Mouse (Mus musculus) splenic B cell, adult 2 months (primary cell): ENCODE results near the gene Krt222.
A peak's percentile ranks its signal among the peaks of the same experiment; 100 is the strongest.

Source experiments
- DNase-seq: peaks from one replicate; pipeline ENCODE4 v3.0.0-alpha.2; 2011; ENCODE audit warnings: low read depth, low spot score
- H3K27me3 ChIP-seq: 2 replicates; pipeline ENCODE4 v1.6.1; 2012; ENCODE audit warnings: mild to moderate bottlenecking, low read length, moderate library complexity, mixed read lengths; ENCODE audit not compliant: control insufficient read depth, poor library complexity, insufficient read depth, severe bottlenecking
- H3K36me3 ChIP-seq: 2 replicates; pipeline ENCODE4 v1.6.1; 2012; ENCODE audit warnings: mild to moderate bottlenecking, low read length, moderate library complexity, mixed read lengths; ENCODE audit not compliant: control insufficient read depth, poor library complexity, insufficient read depth, severe bottlenecking

Gene Krt222

DNA sequence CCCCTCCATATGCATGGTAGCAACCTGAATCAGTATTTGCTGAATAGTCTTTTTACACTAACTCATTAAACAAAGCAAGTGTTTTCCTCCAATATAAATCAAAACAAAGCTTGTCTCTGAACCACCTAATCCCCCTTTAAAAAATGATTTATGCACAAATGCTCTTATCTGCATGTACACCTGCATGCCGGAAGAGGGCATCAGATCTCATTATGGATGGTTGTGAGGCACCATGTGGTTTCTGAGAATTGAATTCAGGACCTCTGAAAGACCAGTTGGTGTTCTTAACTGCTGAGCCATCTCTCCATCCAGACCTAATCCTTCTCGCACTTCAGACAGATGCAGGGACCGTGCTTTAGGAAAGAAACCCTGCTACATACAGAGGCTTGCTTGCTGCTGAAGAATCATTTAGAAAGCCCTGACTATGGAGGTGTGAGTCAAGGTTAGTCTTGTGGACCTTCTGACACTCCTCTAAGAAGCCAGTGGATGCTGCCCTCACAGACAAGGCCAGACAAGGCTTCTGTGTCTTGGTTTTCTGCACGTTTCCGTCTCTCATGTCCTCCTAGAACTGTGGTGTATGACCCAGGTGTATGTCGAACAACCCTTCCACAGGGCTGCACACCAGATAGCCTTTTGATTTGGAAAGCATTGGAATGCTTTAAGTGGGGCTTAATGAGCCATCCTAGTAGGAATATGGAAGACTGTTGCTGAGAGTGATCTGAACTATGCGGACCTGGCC, 26.5 kb downstream of the Krt222 start:
- H3K27me3 ChIP-seq, result no peaks in the 10 kb centered on the region
- no peak for DNase-seq
- peaks cover 15% of the 10 kb centered on the region for H3K36me3 ChIP-seq

DNA sequence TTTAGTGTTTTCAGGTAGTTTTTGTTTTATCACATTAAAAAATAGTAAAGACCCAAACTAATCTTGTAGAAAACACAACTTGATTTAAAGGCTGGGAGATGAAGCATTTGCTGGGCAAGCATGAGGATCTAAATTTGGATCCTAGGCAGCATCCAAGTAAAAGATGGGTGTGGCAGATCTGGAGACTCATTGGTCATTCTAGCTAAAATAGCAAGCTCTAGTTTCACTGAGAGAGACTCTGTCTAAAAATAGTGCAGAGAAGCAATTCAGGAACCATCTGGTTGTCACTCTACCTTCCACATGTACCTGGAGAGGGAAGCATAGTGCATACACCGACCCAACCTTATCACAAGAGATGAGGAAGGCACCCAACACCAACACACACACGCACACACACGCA, 27.7 kb downstream of the Krt222 start:
- H3K27me3 ChIP-seq, result no peaks in the 10 kb centered on the region
- no peak for DNase-seq
- peaks cover 22% of the 10 kb centered on the region for H3K36me3 ChIP-seq

DNA sequence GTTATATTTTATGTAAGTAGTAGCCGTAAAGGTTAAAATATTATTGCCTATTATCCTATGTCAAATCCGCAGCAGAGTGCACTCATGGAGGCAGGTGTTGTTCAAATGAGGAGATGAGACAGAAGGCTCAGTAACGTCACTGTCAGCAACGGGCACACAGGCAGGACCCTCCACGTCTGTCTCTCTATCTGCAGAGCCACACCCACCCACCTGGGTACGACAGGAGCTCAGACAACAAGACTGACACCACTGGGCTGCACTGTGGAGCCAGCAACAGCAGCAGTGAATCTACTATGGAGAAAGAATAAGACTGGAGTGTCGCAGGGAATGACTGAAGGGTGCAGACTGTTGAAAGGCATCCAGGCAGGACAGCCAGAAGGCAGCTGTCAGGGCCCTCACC, 31.2 kb downstream of the Krt222 start:
- Histone ChIP-seq H3K36me3 (peaks cover 17% of the 10 kb centered on the region), H3K27me3 (no peaks in the 10 kb centered on the region)
- no peak for DNase-seq

DNA sequence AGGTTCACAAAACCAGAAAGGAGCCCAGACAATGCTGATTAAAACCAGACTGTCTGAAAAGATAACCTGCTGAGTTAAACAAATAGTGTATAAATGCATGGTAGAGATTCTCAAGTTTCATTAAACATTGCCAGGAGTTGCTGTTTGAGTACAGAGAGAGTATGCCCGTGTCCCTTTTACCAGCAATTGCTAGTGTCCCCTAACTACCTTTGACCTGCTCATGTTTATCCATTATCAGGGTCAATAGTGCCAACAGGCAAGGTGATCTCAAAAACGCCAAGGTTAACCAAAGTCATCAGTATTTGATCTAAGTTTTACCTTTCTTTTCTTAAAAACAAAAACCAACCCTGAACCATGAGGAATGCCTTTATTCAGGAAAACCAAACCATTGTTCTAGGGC, 31.9 kb downstream of the Krt222 start:
- Histone ChIP-seq H3K27me3 (no peaks in the 10 kb centered on the region), H3K36me3 (peaks cover 17% of the 10 kb centered on the region)
- no peak for DNase-seq

DNA sequence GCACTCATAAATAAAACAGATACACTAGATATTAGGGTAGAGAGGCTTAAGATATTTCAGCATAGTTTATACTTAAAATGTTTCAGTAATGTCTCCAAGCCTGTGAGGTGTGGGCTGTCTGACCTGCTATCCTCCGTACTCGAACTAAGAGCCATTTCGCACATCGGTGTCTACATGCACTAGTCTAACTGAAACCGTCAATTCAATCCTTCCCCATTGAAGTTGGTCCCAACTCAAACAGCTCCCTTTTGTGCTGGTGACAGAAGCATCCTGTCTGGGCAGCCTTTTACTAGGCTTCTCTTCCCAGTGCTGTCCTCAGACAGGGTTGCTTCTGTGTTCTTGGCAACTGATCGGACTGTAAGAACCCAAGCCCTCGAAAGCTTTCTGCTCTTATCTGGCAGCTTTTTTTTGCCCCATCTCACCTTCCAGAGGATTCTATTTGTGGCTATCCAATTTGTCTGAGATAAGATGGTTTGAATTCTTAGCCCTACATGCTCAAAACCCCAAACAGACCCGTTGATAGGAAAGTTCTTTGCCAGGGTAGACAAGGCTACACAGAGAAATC, 35.7 kb downstream of the Krt222 start:
- H3K36me3 ChIP-seq, result peaks cover 12% of the 10 kb centered on the region
- no peak for DNase-seq
- H3K27me3 ChIP-seq, result no peaks in the 10 kb centered on the region

DNA sequence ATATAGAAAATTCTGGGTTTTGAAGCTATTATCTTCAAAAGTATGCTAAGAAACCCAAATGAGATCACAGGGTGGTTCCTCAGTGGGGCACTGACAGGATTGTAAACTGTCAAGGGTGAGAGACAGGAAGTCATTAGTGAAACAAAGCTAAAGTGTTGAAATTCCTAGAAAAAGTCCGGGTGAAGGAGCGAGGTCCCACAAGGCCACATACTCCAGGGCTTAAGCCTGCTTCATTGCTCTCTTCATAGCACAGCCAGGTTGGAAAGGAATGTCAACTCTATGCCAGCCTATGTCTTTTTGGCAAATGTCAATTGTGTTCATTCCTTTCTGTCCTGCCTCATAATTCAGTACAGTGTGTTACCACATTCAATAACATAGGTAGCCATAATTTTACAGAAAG, 36.4 kb downstream of the Krt222 start:
- Histone ChIP-seq H3K27me3 (no peaks in the 10 kb centered on the region), H3K36me3 (peaks cover 12% of the 10 kb centered on the region)
- DNase-seq, result no peak

DNA sequence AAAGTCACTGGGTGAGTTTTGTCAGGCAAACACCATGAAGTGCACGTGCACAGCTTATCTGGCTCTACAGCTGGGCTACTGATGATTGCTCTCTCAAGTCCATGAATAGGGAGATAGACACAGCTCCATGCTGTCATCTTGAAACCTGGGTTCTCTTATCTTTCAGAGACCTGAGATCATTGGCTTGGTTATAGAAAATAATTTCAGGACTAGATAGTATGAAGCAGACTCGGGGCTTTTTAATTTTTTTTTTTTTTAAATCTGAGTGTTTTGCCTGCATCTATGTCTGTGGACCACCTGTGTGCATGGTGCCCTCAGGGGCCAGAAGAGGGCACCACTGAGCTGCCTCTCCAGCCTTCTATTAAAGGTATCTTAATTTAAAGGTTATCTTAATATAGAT, 36.9 kb downstream of the Krt222 start:
- no peaks in the 10 kb centered on the region for H3K27me3 ChIP-seq
- H3K36me3 ChIP-seq, result peaks cover 8% of the 10 kb centered on the region
- DNase-seq, result peak; percentile 67

DNA sequence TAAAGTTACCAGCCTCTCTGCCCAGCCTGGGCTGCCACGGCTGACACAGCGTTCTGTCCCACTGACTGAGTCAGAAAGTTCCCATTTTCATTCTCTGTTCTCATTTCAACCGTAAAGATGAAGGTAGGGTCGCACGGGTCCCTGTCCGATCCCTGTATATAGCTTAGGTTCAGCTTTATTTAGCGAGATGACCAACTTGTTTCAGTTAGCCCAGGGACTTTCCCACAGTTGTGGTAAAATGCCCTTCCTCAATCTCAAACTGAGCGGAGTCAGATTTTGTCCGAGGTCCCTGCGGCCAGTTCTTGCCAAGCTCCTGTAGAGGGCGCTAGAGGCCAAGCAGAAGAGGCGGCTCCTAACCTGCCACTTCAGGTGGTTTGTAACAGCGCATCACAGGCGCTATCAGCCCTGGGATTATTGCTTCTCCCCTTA, 54.7 kb downstream of the Krt222 start:
- no peaks in the 10 kb centered on the region for H3K36me3 ChIP-seq
- no peaks in the 10 kb centered on the region for H3K27me3 ChIP-seq
- peak; percentile 95 for DNase-seq

DNA sequence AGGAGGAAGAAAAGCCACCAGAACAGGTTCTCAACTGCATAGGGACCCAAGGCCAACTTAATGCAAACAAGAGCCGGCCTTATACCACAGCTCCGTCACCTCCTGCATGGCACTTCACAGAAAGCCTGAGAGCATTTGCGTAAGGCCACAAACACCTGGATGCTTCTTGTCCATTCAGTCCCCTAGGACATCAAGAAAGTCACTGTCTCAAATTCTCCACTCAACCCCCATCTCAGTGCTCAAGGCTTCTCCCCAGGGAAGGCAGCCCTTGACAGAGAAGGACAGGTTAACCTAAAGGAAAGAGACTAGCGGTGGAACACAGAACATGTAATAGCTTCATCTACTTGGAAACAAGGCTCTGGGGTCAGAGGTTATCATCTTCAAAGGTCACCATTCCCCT, 56.5 kb downstream of the Krt222 start:
- Histone ChIP-seq H3K36me3 (no peaks in the 10 kb centered on the region), H3K27me3 (no peaks in the 10 kb centered on the region)
- peak; percentile 30 for DNase-seq

DNA sequence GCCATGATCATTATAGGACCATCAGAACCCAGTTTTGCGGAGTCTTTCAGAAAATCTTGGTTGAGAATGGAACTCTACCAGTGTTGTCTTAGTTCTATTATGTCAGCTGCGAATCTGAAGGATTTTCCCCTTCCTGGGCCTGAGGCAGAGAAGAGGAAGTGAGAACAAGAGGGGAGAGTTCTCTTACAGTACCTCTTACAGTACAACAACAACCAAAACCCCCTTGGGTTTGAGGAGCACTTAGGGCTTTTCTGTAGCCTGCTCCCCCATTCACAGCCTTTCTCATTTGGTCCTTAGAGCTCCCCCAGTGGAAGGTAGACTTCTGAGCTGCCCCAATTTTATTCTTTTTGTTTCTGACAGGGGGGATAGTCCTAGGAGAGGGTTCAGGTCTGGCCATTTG, 57.0 kb downstream of the Krt222 start:
- Histone ChIP-seq H3K27me3 (no peaks in the 10 kb centered on the region), H3K36me3 (no peaks in the 10 kb centered on the region)
- peak; percentile 88 for DNase-seq
